Mouse (Mus musculus): ENCODE measurements around the gene Vopp1.

Gene Vopp1

GRCm38 (mm10) chr6:57702743-57703499 is 122.0 kb downstream of the Vopp1 start:
- DNase-seq (ENCODE audit: low read depth in 1 of 2, low spot score in 2 of 2), result peak; percentile 87 to 91

- no peak for DNase-seq (ENCODE audit: low read depth in 1 of 2, low spot score in 2 of 2)
Measured at GRCm38 (mm10) chr6:57702376-57702742, 122.6 kb downstream of the Vopp1 start, which contains the start of gene Lancl2. Lancl2 (plus strand) TSS chr6:57702540.

DNA sequence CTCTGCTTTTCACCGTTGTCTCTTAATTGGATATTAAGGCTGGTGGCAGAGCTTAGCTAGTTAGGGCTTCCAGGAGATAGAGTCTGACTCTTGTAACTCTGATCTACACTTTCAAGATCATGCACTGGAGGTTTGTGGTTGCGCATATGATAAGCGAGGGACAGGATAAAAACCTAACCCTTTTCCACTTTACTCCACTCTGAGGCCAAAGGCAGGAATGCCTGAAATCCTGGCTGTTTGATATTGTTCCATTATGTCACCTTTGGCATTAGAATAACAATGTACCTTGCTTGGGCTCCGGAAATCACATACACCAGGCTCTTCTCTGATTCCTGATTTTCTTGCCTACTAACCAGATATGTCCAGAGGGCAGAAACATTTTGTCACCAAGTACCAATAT is 123.3 kb downstream of the Vopp1 start:
- no peak for DNase-seq (ENCODE audit: low read depth in 1 of 2, low spot score in 2 of 2)

DNA sequence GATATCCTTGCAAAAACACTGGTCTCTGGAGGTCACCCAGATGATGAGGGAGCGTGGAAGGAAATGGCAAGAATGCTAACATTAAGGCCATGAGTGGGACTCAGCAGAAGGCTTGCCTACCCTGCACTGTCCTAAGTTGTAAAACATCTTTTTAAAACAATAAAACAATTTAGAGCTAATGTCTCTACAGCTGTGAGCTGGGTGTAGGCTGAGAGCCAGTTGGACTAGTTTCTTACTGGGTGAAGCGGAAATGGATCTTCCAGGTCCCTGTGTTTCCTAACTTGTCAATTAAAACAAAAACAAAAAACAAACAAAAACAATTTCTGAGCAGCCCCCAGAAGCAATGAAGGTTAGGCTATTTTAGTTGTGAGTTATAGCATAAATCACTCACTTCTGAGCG is 131.8 kb downstream of the Vopp1 start:
- DNase-seq (ENCODE audit: low read depth in 1 of 2, low spot score in 2 of 2), result no peak

GRCm38 (mm10) chr6:57691467-57692261 is 133.3 kb downstream of the Vopp1 start, which contains the start of gene Pyurf:
Pyurf (minus strand) TSS chr6:57692078.
- peak; percentile 33 to 68 for DNase-seq (ENCODE audit: low read depth in 1 of 2, low spot score in 2 of 2)

GRCm38 (mm10) chr6:57684156-57684555 is 140.8 kb downstream of the Vopp1 start:
- no peak for DNase-seq (ENCODE audit: low read depth in 1 of 2, low spot score in 2 of 2)

All from monocyte, adult 2 months (primary cell).